Comparison of ENCODE assay signal across 16 mouse cellular contexts in the genomic region with DNA sequence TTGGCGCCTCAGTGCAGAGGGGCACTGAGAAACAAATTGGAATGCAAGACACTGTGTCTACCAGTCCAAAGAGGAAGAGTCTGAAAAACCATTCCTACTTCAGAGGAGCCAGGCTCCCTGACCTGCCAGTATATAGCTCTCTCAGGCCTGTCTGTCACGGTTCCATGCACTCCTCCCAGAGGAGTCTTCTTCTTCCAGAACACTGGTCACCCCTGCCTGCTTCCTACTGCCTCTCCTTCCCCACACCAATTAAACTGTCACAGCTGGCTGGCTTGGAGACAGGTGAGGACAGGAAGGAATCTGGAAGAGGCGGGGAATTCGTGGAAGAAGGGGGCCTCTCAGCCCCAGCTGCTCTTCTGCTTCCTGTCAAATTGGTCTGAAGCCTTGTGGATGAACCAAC.
DNase-seq lines count a peak whose midpoint lies in the region; ATAC-seq and TF ChIP-seq lines count a peak whose summit lies in the region.
"Had no signal": no experiment of that assay in that cellular context is flagged by ENCODE, and none has a peak within 500 bp of the region (broad histone marks: within the 10 kb centered on the region; RNA-seq: fewer than 3 reads in every experiment).

No protein-coding gene starts in this region.

- H3K36me3 ChIP-seq in C2C12 (ENCODE audit: control insufficient read depth, insufficient read depth) = no peaks in the 10 kb centered on the region
- H3K36me3 ChIP-seq in forebrain, embryonic 13.5 days (ENCODE audit: poor library complexity, severe bottlenecking) = no peaks in the 10 kb centered on the region
- H3K36me3 ChIP-seq: intestine, embryonic 15.5 days; liver, embryonic 12.5 days; lung, embryonic 15.5 days had no signal

- H3K4me3 ChIP-seq in C2C12 (ENCODE audit: insufficient read depth, poor library complexity, severe bottlenecking) = no peak overlapping the region
- H3K4me3 ChIP-seq in forebrain, embryonic 13.5 days = no peak overlapping the region
- H3K4me3 ChIP-seq: gastrocnemius, adult 2 months; intestine, embryonic 15.5 days; liver, embryonic 12.5 days; lung, embryonic 15.5 days had no signal

- H3K9ac ChIP-seq in forebrain, embryonic 13.5 days = no peak overlapping the region
- H3K9ac ChIP-seq: forebrain, postnatal 0 days; intestine, embryonic 15.5 days; liver, embryonic 12.5 days; lung, embryonic 15.5 days had no signal

- no peak for ATAC-seq in forebrain, embryonic 13.5 days
- ATAC-seq: forebrain, postnatal 0 days; intestine, embryonic 15.5 days; liver, embryonic 12.5 days had no signal

- H3K4me1 ChIP-seq in forebrain, embryonic 13.5 days = no peaks in the 10 kb centered on the region
- H3K4me1 ChIP-seq: intestine, embryonic 15.5 days; liver, embryonic 12.5 days; lung, embryonic 15.5 days had no signal

- no peaks in the 10 kb centered on the region for H3K79me2 ChIP-seq in C2C12 (ENCODE audit: control insufficient read depth, insufficient read depth)

- intact Hi-C loops in heart, postnatal 10 days (cut with DNase I) = no loop called here
- intact Hi-C loops in left cerebral cortex, postnatal 25 days (cut with DNase I) = no loop called here

- TF ChIP-seq CTCF in C2C12 (IDR thresholded peaks at IDR 0.05; ENCODE audit: control insufficient read depth, insufficient read depth, insufficient read length) = no peak

- H3K27ac ChIP-seq in forebrain, embryonic 13.5 days = no peak overlapping the region
- H3K27ac ChIP-seq: gastrocnemius, adult 2 months; intestine, embryonic 15.5 days; liver, embryonic 12.5 days; lung, embryonic 15.5 days had no signal

- H3K9me3 ChIP-seq in forebrain, embryonic 13.5 days (replicated peaks) = no peaks in the 10 kb centered on the region
- H3K9me3 ChIP-seq: intestine, embryonic 15.5 days; liver, embryonic 12.5 days; lung, embryonic 15.5 days had no signal

- 58% methylated on average over 4 of the region's 4 CpGs for WGBS in forebrain, embryonic 13.5 days

- H3K27me3 ChIP-seq in C2C12 (ENCODE audit: control insufficient read depth, insufficient read depth, insufficient read length) = no peaks in the 10 kb centered on the region
- no peaks in the 10 kb centered on the region for H3K27me3 ChIP-seq in forebrain, embryonic 13.5 days
- H3K27me3 ChIP-seq: intestine, embryonic 15.5 days; liver, embryonic 12.5 days; lung, embryonic 15.5 days had no signal

- peak; percentile 79 for DNase-seq in heart, adult 11 months
- no peak for DNase-seq in heart, postnatal 10 days
- DNase-seq in kidney, adult 11 months = peak; percentile 10
- peak; percentile 18 for DNase-seq in kidney, postnatal 10 days
- no peak for DNase-seq in right cerebral cortex, postnatal 4 days
- DNase-seq in left cerebral cortex, postnatal 25 days (ENCODE audit: low spot score in 2 of 2) = no peak
- DNase-seq: cerebellum, adult 18-20 months; forebrain, postnatal 0 days; gastrocnemius, adult 2 months; heart, postnatal 14 days; thymus, postnatal 4 days had no signal

- no peak overlapping the region for H3K4me2 ChIP-seq in forebrain, embryonic 13.5 days
- H3K4me2 ChIP-seq: intestine, embryonic 15.5 days; liver, embryonic 12.5 days; lung, embryonic 15.5 days had no signal

- no peak overlapping the region for H3ac ChIP-seq in C2C12 (ENCODE audit: control insufficient read depth, insufficient read length, low read depth)

- H3K79me3 ChIP-seq in C2C12 (ENCODE audit: low read depth) = no peaks in the 10 kb centered on the region

TF ChIP-seq in C2C12, 6 proteins besides CTCF, POLR2A, EP300 and RAD21:
- TF ChIP-seq USF1 (IDR thresholded peaks at IDR 0.05; ENCODE audit: low read depth) = no peak
- no peak for TF ChIP-seq FOSL1 (IDR thresholded peaks at IDR 0.05; ENCODE audit: insufficient read depth, low read length, poor library complexity, severe bottlenecking)
- peak; percentile 9 for TF ChIP-seq MYOD1 (IDR thresholded peaks at IDR 0.05; ENCODE audit: control insufficient read depth, insufficient read length, low read depth)
- TF ChIP-seq CEBPB (IDR thresholded peaks at IDR 0.05; ENCODE audit: low read depth) = no peak

Comparison
In these comparisons a context has a peak if more than half of its experiments do, and no peak if none do; other contexts are left out.
1. DNase-seq: peak in heart, adult 11 months (single experiment), kidney, adult 11 months (single experiment) and kidney, postnatal 10 days (single experiment); none in heart, postnatal 10 days (0 of 2), right cerebral cortex, postnatal 4 days (single experiment) and left cerebral cortex, postnatal 25 days (0 of 2).